Mouse (Mus musculus) layer of hippocampus, adult 2 months (tissue): ENCODE results near the gene Tom1. TPM values are rescaled to one million over a fixed set of nuclear protein-coding genes. Genes with fewer than 3 reads are reported as not detected.
A peak's percentile ranks its signal among the peaks of the same experiment; 100 is the strongest.

Experiments
- DNase-seq, 2 experiments: peaks; one replicate each; pipeline ENCODE4 v3.0.0; 2022; ENCODE audit warnings: low spot score in 2 of 2
- H3K27ac ChIP-seq: fragments of 200-600 bp; 2 replicates; pipeline ENCODE4 v1.8.1; 2022
- H3K4me3 ChIP-seq: fragments of 200-600 bp; 2 replicates; pipeline ENCODE4 v1.8.1; 2022; ENCODE audit warnings: mild to moderate bottlenecking
- CTCF ChIP-seq: fragments of 200-600 bp; conservative IDR thresholded peaks from 2 replicates; pipeline ENCODE4 v1.8.1; 2022; ENCODE audit warnings: antibody characterized with exemption, mild to moderate bottlenecking, moderate library complexity
- long read RNA-seq, 2 experiments: library from polyadenylated mRNA; stranded (forward); transcript quantifications; one replicate each; pipeline ENCODE4 v2.0.0; 2021; ENCODE audit warnings: borderline mapping rate in 2 of 2
- total RNA-seq, 2 experiments: library from RNA; stranded (reverse); gene quantifications; 2 replicates each; pipeline ENCODE4 v1.2.3; 2021

The Tom1 gene
- total RNA-seq: 10 to 100 TPM; 38.7 to 40.5 TPM
- long read RNA-seq, experiment 1, transcript Tom1-202 (15 exons, 2,267 nt): major isoform, 16 of 20 reads
- long read RNA-seq, experiment 1, partial matches to known transcripts: 0 of 20 reads
- long read RNA-seq, experiment 1, other reads (novel, unspliced or antisense): 4 of 20 reads
- long read RNA-seq, experiment 2, transcript Tom1-202 (15 exons, 2,267 nt): major isoform, 28 of 47 reads
- long read RNA-seq, experiment 2, partial matches to known transcripts: 2 of 47 reads
- long read RNA-seq, experiment 2, other reads (novel, unspliced or antisense): 17 of 47 reads

- peak within 1 kb of the TSS; percentile 97 for H3K27ac ChIP-seq
- H3K4me3 ChIP-seq: peak within 1 kb of the TSS; percentile 90
- DNase-seq: peak; percentile 97 to 99
- TF ChIP-seq CTCF: no peak
Measured at GRCm38 (mm10) chr8:75033511-75034243, at the start of gene Tom1. Gene Tom1 (plus strand): TSS chr8:75033705.

DNA sequence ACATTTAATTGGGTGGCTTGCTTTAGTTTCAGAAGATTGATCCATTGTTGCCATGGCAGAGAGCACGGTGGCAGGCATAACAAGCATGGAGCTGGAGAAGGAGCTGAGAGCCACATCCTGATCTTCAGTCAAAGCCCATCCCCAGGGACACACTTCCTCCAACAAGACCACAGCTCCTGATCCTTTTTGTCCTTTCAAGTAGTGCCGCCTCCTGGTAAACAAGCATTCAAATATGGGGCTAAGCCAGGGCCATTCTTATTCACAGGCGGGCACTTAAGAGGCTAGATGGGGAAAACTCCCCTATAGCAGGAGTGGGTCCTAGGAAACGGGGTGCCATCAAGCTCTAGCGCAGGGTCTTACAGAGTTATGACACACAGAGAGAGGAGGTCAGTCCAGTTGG is 46.1 kb upstream of the Tom1 start:
- no peak for TF ChIP-seq CTCF
- no peak for DNase-seq
- H3K27ac ChIP-seq: no peak overlapping the region
- no peak overlapping the region for H3K4me3 ChIP-seq

GRCm38 (mm10) chr8:74990021-74990420 is 43.5 kb upstream of the Tom1 start:
- TF ChIP-seq CTCF: no peak
- DNase-seq: no peak
- Histone ChIP-seq H3K4me3 (no peak overlapping the region), H3K27ac (no peak overlapping the region)

DNA sequence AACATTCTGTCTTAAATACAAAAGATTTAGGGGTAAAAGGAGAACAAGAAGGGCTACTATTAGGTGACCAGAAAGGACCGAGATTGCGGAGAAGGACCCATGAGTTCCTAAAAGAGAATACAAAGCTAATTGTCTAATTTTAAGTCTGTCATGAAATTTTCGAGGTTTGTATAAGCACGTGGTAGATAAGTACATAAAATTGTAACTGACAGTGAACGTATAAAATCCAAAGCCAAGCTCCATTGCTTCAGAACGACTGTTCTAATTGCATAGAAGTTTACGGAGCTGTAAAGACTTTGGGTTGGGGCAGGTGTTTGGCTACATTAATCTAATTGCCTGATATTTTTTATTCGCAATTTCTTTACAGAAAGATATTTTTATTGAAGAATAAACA is 40.4 kb upstream of the Tom1 start, which contains the start of gene Hmgxb4:
TSS of gene Hmgxb4 (plus strand) at position 276 of the 394 bp plus-strand sequence.
- peak within 1 kb of the TSS; percentile 99 for H3K27ac ChIP-seq
- no peak for DNase-seq

GRCm38 (mm10) chr8:74993475-74994451 is 39.7 kb upstream of the Tom1 start:
- H3K4me3 ChIP-seq: peak overlapping the region; percentile 79
- peak overlapping the region; percentile 99 for H3K27ac ChIP-seq
- TF ChIP-seq CTCF: peak; percentile 8; the same call in 1 of the 2 replicates
- DNase-seq: peak; percentile 81 to 83

More for the DNA sequence above, 40.4 kb upstream of the Tom1 start, which contains the start of gene Hmgxb4:
- no peak for TF ChIP-seq CTCF
- peak within 1 kb of the TSS; percentile 79 for H3K4me3 ChIP-seq

- TF ChIP-seq CTCF: no peak
- no peak for DNase-seq
- Histone ChIP-seq H3K27ac (peak overlapping the region; percentile 99; the same call in 1 of the 2 replicates), H3K4me3 (peak overlapping the region; percentile 79)
Measured at GRCm38 (mm10) chr8:74994540-74994939, 39.0 kb upstream of the Tom1 start.

GRCm38 (mm10) chr8:75000431-75000830 is 33.1 kb upstream of the Tom1 start:
- TF ChIP-seq CTCF: no peak
- H3K4me3 ChIP-seq: no peak overlapping the region
- DNase-seq: no peak
- no peak overlapping the region for H3K27ac ChIP-seq

GRCm38 (mm10) chr8:75008826-75009225 is 24.7 kb upstream of the Tom1 start:
- TF ChIP-seq CTCF: no peak
- Histone ChIP-seq H3K27ac (no peak overlapping the region), H3K4me3 (no peak overlapping the region)
- no peak for DNase-seq

DNA sequence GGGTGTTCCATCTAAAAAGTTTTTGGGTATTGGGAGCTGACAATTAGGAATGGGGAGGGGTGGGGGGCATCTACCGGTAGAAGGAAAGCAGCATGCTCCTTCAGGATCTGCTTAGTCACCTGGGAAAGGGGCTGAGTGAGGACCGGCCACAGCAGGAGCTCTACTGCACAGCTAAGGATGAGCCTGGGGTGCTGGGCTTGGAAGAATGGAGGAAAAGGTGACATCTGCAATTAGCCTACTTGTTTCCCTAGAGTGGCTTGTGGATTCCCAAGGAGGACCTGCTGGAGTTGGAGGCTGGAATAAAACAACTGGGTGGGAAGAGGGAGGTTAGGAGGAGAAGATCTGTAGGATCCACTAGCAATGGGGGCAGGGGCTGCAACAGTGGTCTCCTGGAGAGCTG is 19.9 kb upstream of the Tom1 start:
- Histone ChIP-seq H3K4me3 (no peak overlapping the region), H3K27ac (no peak overlapping the region)
- DNase-seq: no peak
- no peak for TF ChIP-seq CTCF

- no peak for DNase-seq
- H3K4me3 ChIP-seq: no peak overlapping the region
- no peak for TF ChIP-seq CTCF
- no peak overlapping the region for H3K27ac ChIP-seq
Measured at GRCm38 (mm10) chr8:75013964-75014363, 19.5 kb upstream of the Tom1 start.

DNA sequence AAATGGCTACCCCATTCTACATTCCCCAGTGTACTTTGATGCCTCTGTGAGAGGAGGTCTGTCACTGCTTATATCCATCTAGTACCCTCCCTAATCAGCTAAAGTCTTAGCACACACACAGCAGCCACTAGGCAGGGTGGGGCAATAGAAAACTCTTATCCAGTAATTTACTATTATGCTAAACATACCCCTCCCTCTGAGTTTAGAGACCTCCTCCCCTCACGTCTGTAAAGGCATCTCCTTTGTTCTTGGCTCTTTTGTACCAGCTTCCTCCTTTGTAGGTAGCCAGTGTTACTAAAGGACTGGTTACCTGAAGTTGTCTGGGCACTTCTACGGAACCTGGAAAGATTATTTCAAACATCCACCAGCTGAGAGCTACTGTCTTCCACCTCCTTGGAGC is 17.5 kb upstream of the Tom1 start:
- no peak for TF ChIP-seq CTCF
- DNase-seq: no peak
- no peak overlapping the region for H3K27ac ChIP-seq
- no peak overlapping the region for H3K4me3 ChIP-seq

GRCm38 (mm10) chr8:75016422-75016821 is 17.1 kb upstream of the Tom1 start:
- no peak for TF ChIP-seq CTCF
- Histone ChIP-seq H3K27ac (no peak overlapping the region), H3K4me3 (no peak overlapping the region)
- no peak for DNase-seq
